Mouse (Mus musculus) testis, adult 2 months (tissue): ENCODE results near the gene Prpf8.

Experiments used
- CTCF ChIP-seq: fragments of 200-500 bp; IDR thresholded peaks from 2 replicates; pipeline ENCODE4 v1.5.1; 2012; ENCODE audit warnings: low read depth, mild to moderate bottlenecking, inconsistent platforms, low read length, moderate library complexity; ENCODE audit not compliant: control insufficient read depth, insufficient read depth, insufficient replicate concordance
- POLR2A ChIP-seq: fragments of 200-500 bp; IDR thresholded peaks from 2 replicates; pipeline ENCODE4 v1.6.1; 2012; ENCODE audit warnings: low read depth, mild to moderate bottlenecking, inconsistent platforms, low read length, moderate library complexity; ENCODE audit not compliant: control insufficient read depth

- no peak for TF ChIP-seq POLR2A
- no peak for TF ChIP-seq CTCF
Measured at GRCm38 (mm10) chr11:75515186-75515585, 28.6 kb downstream of the Prpf8 start.
